7 mouse cellular contexts compared by ENCODE assay signal in the genomic region with DNA sequence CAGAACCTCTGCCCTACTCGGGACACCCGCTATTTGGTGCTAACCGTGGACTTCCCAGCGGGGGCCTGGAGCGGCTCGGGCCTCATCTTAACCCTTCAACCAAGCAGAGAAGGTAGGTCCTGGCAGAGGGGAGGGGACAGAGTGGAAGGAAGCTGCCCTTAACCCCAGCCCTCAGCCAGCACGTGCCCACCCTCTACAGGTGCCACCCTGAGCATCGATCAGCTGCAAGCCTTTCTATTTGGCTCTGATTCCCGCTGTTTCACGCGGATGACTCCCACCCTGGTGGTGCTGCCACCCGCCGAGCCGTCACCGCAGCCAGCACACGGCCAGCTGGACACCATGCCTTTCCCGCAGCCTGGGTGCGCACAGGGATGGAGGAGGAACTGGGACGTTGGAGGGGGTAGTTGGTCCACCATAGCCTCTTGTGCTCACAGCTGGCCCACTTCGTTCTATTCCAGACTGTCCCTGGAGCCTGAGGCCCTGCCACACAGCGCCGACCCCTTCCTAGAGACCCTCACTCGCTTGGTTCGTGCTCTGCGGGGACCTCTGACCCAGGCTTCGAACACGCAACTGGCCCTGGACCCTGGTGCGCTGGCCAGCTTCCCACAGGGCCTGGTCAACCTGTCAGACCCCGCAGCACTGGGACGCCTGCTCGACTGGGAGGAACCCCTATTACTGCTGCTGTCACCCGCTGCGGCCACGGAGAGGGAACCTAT. TPM values are rescaled to one million over a fixed set of nuclear protein-coding genes. Genes with fewer than 3 reads are reported as not detected.
DNase-seq lines count a peak whose midpoint lies in the region; ATAC-seq and TF ChIP-seq lines count a peak whose summit lies in the region.

No protein-coding gene starts in this region.

- peak overlapping the region; percentile 50; the same call in 1 of the 2 replicates for H3K4me3 ChIP-seq in liver, adult 2 months (ENCODE audit: insufficient read depth, low read depth, low read length)
- peak overlapping the region; percentile 42 for H3K4me3 ChIP-seq in forebrain, embryonic 11.5 days (ENCODE audit: low read depth, low read length)
- H3K4me3 ChIP-seq in intestine, embryonic 15.5 days (replicated peaks), result peak overlapping the region; percentile 43
- H3K4me3 ChIP-seq in neural tube, embryonic 13.5 days, result peak overlapping the region; percentile 44

- H3K4me1 ChIP-seq in liver, adult 2 months (ENCODE audit: control insufficient read depth, insufficient read depth, low read length), result peaks cover 5% of the 10 kb centered on the region
- H3K4me1 ChIP-seq in forebrain, embryonic 11.5 days (replicated peaks; ENCODE audit: control insufficient read depth, insufficient read depth, low read length), result peaks cover 23% of the 10 kb centered on the region
- peaks cover 42% of the 10 kb centered on the region for H3K4me1 ChIP-seq in intestine, embryonic 15.5 days (replicated peaks)
- peaks cover 42% of the 10 kb centered on the region for H3K4me1 ChIP-seq in neural tube, embryonic 13.5 days (replicated peaks)

- H3K27me3 ChIP-seq in liver, adult 2 months (ENCODE audit: control insufficient read depth, insufficient read depth, low read length), result no peaks in the 10 kb centered on the region; the same call in 1 of the 2 replicates
- peaks cover 30% of the 10 kb centered on the region for H3K27me3 ChIP-seq in forebrain, embryonic 11.5 days (ENCODE audit: control insufficient read depth, insufficient read depth, low read length)
- peaks cover 17% of the 10 kb centered on the region; the same call in 1 of the 2 replicates for H3K27me3 ChIP-seq in intestine, embryonic 15.5 days (replicated peaks)
- H3K27me3 ChIP-seq in neural tube, embryonic 13.5 days, result peaks cover 43% of the 10 kb centered on the region

- no peaks in the 10 kb centered on the region for H3K79me2 ChIP-seq in liver, adult 2 months (ENCODE audit: control insufficient read depth, insufficient read depth, low read length)

- H3K9me3 ChIP-seq in forebrain, embryonic 11.5 days (ENCODE audit: control insufficient read depth, low read length), result no peaks in the 10 kb centered on the region
- no peaks in the 10 kb centered on the region for H3K9me3 ChIP-seq in intestine, embryonic 15.5 days
- no peaks in the 10 kb centered on the region for H3K9me3 ChIP-seq in neural tube, embryonic 13.5 days

- H3K4me2 ChIP-seq in forebrain, embryonic 11.5 days (ENCODE audit: low read depth, low read length, severe bottlenecking), result peak overlapping the region; percentile 95
- H3K4me2 ChIP-seq in intestine, embryonic 15.5 days (replicated peaks), result peak overlapping the region; percentile 91
- H3K4me2 ChIP-seq in neural tube, embryonic 13.5 days, result peak overlapping the region; percentile 75

- H3K9ac ChIP-seq in liver, adult 2 months (ENCODE audit: low read depth, low read length), result no peak overlapping the region; the same call in 1 of the 2 replicates
- H3K9ac ChIP-seq in forebrain, embryonic 11.5 days (ENCODE audit: low read length), result peak overlapping the region; percentile 59
- H3K9ac ChIP-seq in intestine, embryonic 15.5 days, result peak overlapping the region; percentile 61
- peak overlapping the region; percentile 79 for H3K9ac ChIP-seq in neural tube, embryonic 13.5 days

- H3K36me3 ChIP-seq in liver, adult 2 months (ENCODE audit: control insufficient read depth, insufficient read depth, low read length), result peaks cover 2% of the 10 kb centered on the region; the same call in 1 of the 2 replicates
- peaks cover 15% of the 10 kb centered on the region for H3K36me3 ChIP-seq in forebrain, embryonic 11.5 days (ENCODE audit: control insufficient read depth, insufficient read depth, low read length)
- peaks cover 37% of the 10 kb centered on the region for H3K36me3 ChIP-seq in intestine, embryonic 15.5 days
- H3K36me3 ChIP-seq in neural tube, embryonic 13.5 days, result peaks cover 41% of the 10 kb centered on the region

- no peak for TF ChIP-seq CTCF in liver, adult 2 months (IDR thresholded peaks at IDR 0.05; ENCODE audit: low read depth, low read length)

- 59% methylated on average over 34 of the region's 34 CpGs for WGBS in liver, adult 2 months
- WGBS in forebrain, embryonic 11.5 days, result 40% methylated on average over 34 of the region's 34 CpGs
- WGBS in intestine, embryonic 15.5 days, result 51% methylated on average over 34 of the region's 34 CpGs
- WGBS in neural tube, embryonic 13.5 days, result 39% methylated on average over 34 of the region's 34 CpGs

- ATAC-seq in forebrain, embryonic 11.5 days (replicated peaks; ENCODE audit: low FRiP score), result no peak; the same call in 1 of the 2 replicates
- no peak for ATAC-seq in intestine, embryonic 15.5 days
- peak; percentile 20 for ATAC-seq in neural tube, embryonic 13.5 days (ENCODE audit: low read depth)

- TF ChIP-seq POLR2A in liver, adult 2 months (IDR thresholded peaks at IDR 0.05; ENCODE audit: extremely low read depth, insufficient read depth, low read length), result no peak

- no peak overlapping the region for H3K27ac ChIP-seq in liver, adult 2 months (replicated peaks; ENCODE audit: insufficient read depth, low read depth, low read length)
- no peak overlapping the region for H3K27ac ChIP-seq in forebrain, embryonic 11.5 days (ENCODE audit: low read depth, low read length)
- peak overlapping the region; percentile 82 for H3K27ac ChIP-seq in intestine, embryonic 15.5 days
- peak overlapping the region; percentile 86 for H3K27ac ChIP-seq in neural tube, embryonic 13.5 days (replicated peaks)

- no peak for DNase-seq in liver, adult 2 months (ENCODE audit: extremely low read depth, low read depth, low spot score)
- DNase-seq in liver, result no peak
- DNase-seq in forebrain, embryonic 11.5 days (ENCODE audit: low spot score), result no peak
- DNase-seq in frontal cortex, adult 2 months (ENCODE audit: extremely low spot score in 1 of 2, low spot score in 1 of 2), result no peak
- DNase-seq in embryo, embryonic 10 days (ENCODE audit: low spot score), result no peak

RNA-seq across cellular contexts. Expression of a gene that starts 1.5 kb away (rescaled TPM):
- total RNA-seq in liver, adult 2 months (2014; rRNA removed), result 0.13 and 0.18 TPM in 2 replicates
- polyA plus RNA-seq in liver, adult 2 months (2012; rRNA removed), result 0.09 and 0.21 TPM in 2 replicates
- 0.15 and 0.16 TPM in 2 replicates for polyA plus RNA-seq in forebrain, embryonic 11.5 days (2014; fragmentation: Nextera tagmentation; extraction: Ambion mirVana)
- not detected in 2 replicates for polyA plus RNA-seq in intestine, embryonic 15.5 days (2015; fragmentation: Nextera tagmentation; extraction: Ambion mirVana)
- 0.11 TPM in 1 of 2 replicates, not detected in the other for polyA plus RNA-seq in neural tube, embryonic 13.5 days (2015; fragmentation: Nextera tagmentation; extraction: Ambion mirVana)
- polyA plus RNA-seq in frontal cortex, adult 2 months (2012; rRNA removed), result 2.6 and 3.8 TPM in 2 replicates

RNA-seq across cellular contexts. Expression of a gene that starts 6.8 kb away (rescaled TPM):
- total RNA-seq in liver, adult 2 months (2014; rRNA removed), result not detected in 2 replicates
- polyA plus RNA-seq in liver, adult 2 months (2012; rRNA removed), result not detected in 2 replicates
- 0.47 and 0.59 TPM in 2 replicates for polyA plus RNA-seq in forebrain, embryonic 11.5 days (2014; fragmentation: Nextera tagmentation; extraction: Ambion mirVana)
- 0.88 and 1.2 TPM in 2 replicates for polyA plus RNA-seq in intestine, embryonic 15.5 days (2015; fragmentation: Nextera tagmentation; extraction: Ambion mirVana)
- 0.76 and 1.1 TPM in 2 replicates for polyA plus RNA-seq in neural tube, embryonic 13.5 days (2015; fragmentation: Nextera tagmentation; extraction: Ambion mirVana)
- polyA plus RNA-seq in frontal cortex, adult 2 months (2012; rRNA removed), result 5.7 and 6.2 TPM in 2 replicates

RNA-seq across cellular contexts. Expression of a gene that starts 8.1 kb away (rescaled TPM):
- total RNA-seq in liver, adult 2 months (2014; rRNA removed), result 16.0 and 17.4 TPM in 2 replicates
- 29.4 and 42.2 TPM in 2 replicates for polyA plus RNA-seq in liver, adult 2 months (2012; rRNA removed)
- 160 and 163 TPM in 2 replicates for polyA plus RNA-seq in forebrain, embryonic 11.5 days (2014; fragmentation: Nextera tagmentation; extraction: Ambion mirVana)
- 132 and 133 TPM in 2 replicates for polyA plus RNA-seq in intestine, embryonic 15.5 days (2015; fragmentation: Nextera tagmentation; extraction: Ambion mirVana)
- 128 and 137 TPM in 2 replicates for polyA plus RNA-seq in neural tube, embryonic 13.5 days (2015; fragmentation: Nextera tagmentation; extraction: Ambion mirVana)
- polyA plus RNA-seq in frontal cortex, adult 2 months (2012; rRNA removed), result 65.6 and 65.9 TPM in 2 replicates

RNA-seq across cellular contexts. Expression of a gene that starts 8.5 kb away (rescaled TPM):
- 6.7 and 8.6 TPM in 2 replicates for total RNA-seq in liver, adult 2 months (2014; rRNA removed)
- 12.7 and 17.8 TPM in 2 replicates for polyA plus RNA-seq in liver, adult 2 months (2012; rRNA removed)
- 116 and 119 TPM in 2 replicates for polyA plus RNA-seq in forebrain, embryonic 11.5 days (2014; fragmentation: Nextera tagmentation; extraction: Ambion mirVana)
- polyA plus RNA-seq in intestine, embryonic 15.5 days (2015; fragmentation: Nextera tagmentation; extraction: Ambion mirVana), result 63.7 and 69.7 TPM in 2 replicates
- polyA plus RNA-seq in neural tube, embryonic 13.5 days (2015; fragmentation: Nextera tagmentation; extraction: Ambion mirVana), result 67.5 and 71.0 TPM in 2 replicates
- polyA plus RNA-seq in frontal cortex, adult 2 months (2012; rRNA removed), result 42.2 and 50.7 TPM in 2 replicates

RNA-seq across cellular contexts. Expression of a gene that starts 20.0 kb away (rescaled TPM):
- 527 and 614 TPM in 2 replicates for total RNA-seq in liver, adult 2 months (2014; rRNA removed)
- 1,187 and 1,294 TPM in 2 replicates for polyA plus RNA-seq in liver, adult 2 months (2012; rRNA removed)
- 1,775 and 1,994 TPM in 2 replicates for polyA plus RNA-seq in forebrain, embryonic 11.5 days (2014; fragmentation: Nextera tagmentation; extraction: Ambion mirVana)
- polyA plus RNA-seq in intestine, embryonic 15.5 days (2015; fragmentation: Nextera tagmentation; extraction: Ambion mirVana), result 1,393 and 1,601 TPM in 2 replicates
- 1,173 and 1,183 TPM in 2 replicates for polyA plus RNA-seq in neural tube, embryonic 13.5 days (2015; fragmentation: Nextera tagmentation; extraction: Ambion mirVana)
- 706 and 773 TPM in 2 replicates for polyA plus RNA-seq in frontal cortex, adult 2 months (2012; rRNA removed)

Comparison
In these comparisons a context has a peak if more than half of its experiments do, and no peak if none do; other contexts are left out.
1. H3K27ac ChIP-seq: peak in intestine, embryonic 15.5 days (single experiment) and neural tube, embryonic 13.5 days (single experiment); none in liver, adult 2 months (single experiment) and forebrain, embryonic 11.5 days (single experiment).
2. Peak in every context shown above with its lines, with median percentiles within 50 percentile points of each other: H3K4me3 ChIP-seq and H3K4me2 ChIP-seq.